ENCODE assay signal across 14 mouse cellular contexts in genomic region chr2:152904127-152904643, GRCm38 (mm10). TPM values are rescaled to one million over a fixed set of nuclear protein-coding genes. Genes with fewer than 3 reads are reported as not detected.
DNase-seq lines count a peak whose midpoint lies in the region; ATAC-seq lines count a peak whose summit lies in the region.
"Had no signal": no experiment of that assay in that cellular context is flagged by ENCODE, and none has a peak within 500 bp of the region (broad histone marks: within the 10 kb centered on the region; RNA-seq: fewer than 3 reads in every experiment).

No protein-coding gene starts in this region.

- ATAC-seq in CD4-positive, CD25-positive, alpha-beta regulatory T cell, adult 4 months: peak; percentile 78

- peaks cover 59% of the 10 kb centered on the region for H3K4me1 ChIP-seq in heart, embryonic 10.5 days
- peaks cover 70% of the 10 kb centered on the region for H3K4me1 ChIP-seq in megakaryocyte, embryonic 14.5 days

- no peak for DNase-seq in heart, embryonic 10.5 days (ENCODE audit: low spot score)
- no peak for DNase-seq in heart, adult 8-10 months (ENCODE audit: low spot score)
- DNase-seq in fibroblast of lung, adult 2 months (ENCODE audit: low read depth): peak; percentile 98
- no peak for DNase-seq in cerebellum, adult 8-10 months
- DNase-seq in layer of hippocampus, adult 11-12 months (ENCODE audit: low spot score): no peak
- DNase-seq in layer of hippocampus, postnatal 14 days (ENCODE audit: low spot score in 2 of 2): no peak
- DNase-seq: cerebellum, postnatal 14 days; left cerebral cortex, postnatal 4 days; lung, embryonic 14.5 days; retina, postnatal 1 day had no signal

- H3K27ac ChIP-seq in heart, embryonic 10.5 days: peak overlapping the region; percentile 88
- H3K27ac ChIP-seq: hindbrain, embryonic 10.5 days had no signal

- peaks cover 7% of the 10 kb centered on the region; the same call in 1 of the 2 replicates for H3K36me3 ChIP-seq in heart, embryonic 10.5 days
- peaks cover 5% of the 10 kb centered on the region for H3K36me3 ChIP-seq in megakaryocyte, embryonic 14.5 days (replicated peaks; ENCODE audit: low read length)
- H3K36me3 ChIP-seq: hindbrain, embryonic 10.5 days had no signal

- WGBS in heart, embryonic 10.5 days: 59% methylated on average over 5 of the region's 5 CpGs

- H3K9me3 ChIP-seq in heart, embryonic 10.5 days: no peaks in the 10 kb centered on the region
- H3K9me3 ChIP-seq in megakaryocyte, embryonic 14.5 days: peaks cover 13% of the 10 kb centered on the region
- H3K9me3 ChIP-seq: hindbrain, embryonic 10.5 days had no signal

- no peaks in the 10 kb centered on the region for H3K27me3 ChIP-seq in heart, embryonic 10.5 days (ENCODE audit: insufficient read depth, poor library complexity, severe bottlenecking)
- peaks cover 61% of the 10 kb centered on the region for H3K27me3 ChIP-seq in megakaryocyte, embryonic 14.5 days (replicated peaks)

- no peak overlapping the region for H3K4me3 ChIP-seq in heart, embryonic 10.5 days
- H3K4me3 ChIP-seq in megakaryocyte, embryonic 14.5 days (replicated peaks): peak overlapping the region; percentile 80
- H3K4me3 ChIP-seq: hindbrain, embryonic 10.5 days had no signal

RNA-seq across cellular contexts. Expression of gene Mylk2, which starts 7.0 kb away (rescaled TPM):
- polyA plus RNA-seq in heart, embryonic 10.5 days (2016; fragmentation: Nextera tagmentation; extraction: Ambion mirVana): 0.05 and 0.07 TPM in 2 replicates
- under 1 TPM; 0.17 to 0.44 (median 0.31) TPM for total RNA-seq in heart, adult 8-10 months (2022)
- not detected for polyA plus RNA-seq in CD4-positive, CD25-positive, alpha-beta regulatory T cell, adult 4 months (2017; shearing (Covaris generic))
- polyA plus RNA-seq in megakaryocyte, embryonic 14.5 days (2012; ENCODE audit: insufficient read depth, low replicate concordance): 0.15 TPM in 1 of 2 replicates, not detected in the other
- under 1 TPM in 1 of 2 experiments, not detected in 1; 0.12 TPM for total RNA-seq in layer of hippocampus, postnatal 14 days (2021)
- total RNA-seq: left cerebral cortex, postnatal 4 days had no signal
- polyA plus RNA-seq: forebrain, embryonic 11.5 days; lung, embryonic 14.5 days had no signal

RNA-seq across cellular contexts. Expression of gene Foxs1, which starts 28.8 kb away (rescaled TPM):
- polyA plus RNA-seq in heart, embryonic 10.5 days (2016; fragmentation: Nextera tagmentation; extraction: Ambion mirVana): 0.21 and 0.36 TPM in 2 replicates
- 1 to 10 TPM; 1.6 to 2.7 (median 2.1) TPM for total RNA-seq in heart, adult 8-10 months (2022)
- not detected for polyA plus RNA-seq in CD4-positive, CD25-positive, alpha-beta regulatory T cell, adult 4 months (2017; shearing (Covaris generic))
- 3.2 and 4.6 TPM in 2 replicates for polyA plus RNA-seq in megakaryocyte, embryonic 14.5 days (2012; ENCODE audit: insufficient read depth, low replicate concordance)
- 1 to 10 TPM; 1.3 to 1.7 TPM for total RNA-seq in layer of hippocampus, postnatal 14 days (2021)

RNA-seq across cellular contexts. Expression of gene Dusp15, which starts 47.3 kb away (rescaled TPM):
- 0.04 TPM in 2 replicates for polyA plus RNA-seq in heart, embryonic 10.5 days (2016; fragmentation: Nextera tagmentation; extraction: Ambion mirVana)
- not detected for total RNA-seq in heart, adult 8-10 months (2022)
- under 1 TPM in 1 of 2 experiments, not detected in 1; 0.11 TPM for polyA plus RNA-seq in CD4-positive, CD25-positive, alpha-beta regulatory T cell, adult 4 months (2017; shearing (Covaris generic))
- 1.0 TPM in 1 of 2 replicates, not detected in the other for polyA plus RNA-seq in megakaryocyte, embryonic 14.5 days (2012; ENCODE audit: insufficient read depth, low replicate concordance)
- total RNA-seq in layer of hippocampus, postnatal 14 days (2021): 10 to 100 TPM; 26.1 to 27.1 TPM

RNA-seq across cellular contexts. Expression of gene Tpx2, which starts 56.4 kb away (rescaled TPM):
- 74.7 and 97.0 TPM in 2 replicates for polyA plus RNA-seq in heart, embryonic 10.5 days (2016; fragmentation: Nextera tagmentation; extraction: Ambion mirVana)
- 1 to 10 TPM in 2 of 4 experiments, under 1 TPM in 2; 0.65 to 1.4 (median 0.91) TPM for total RNA-seq in heart, adult 8-10 months (2022)
- polyA plus RNA-seq in CD4-positive, CD25-positive, alpha-beta regulatory T cell, adult 4 months (2017; shearing (Covaris generic)): 1 to 10 TPM; 4.0 to 9.7 TPM
- polyA plus RNA-seq in megakaryocyte, embryonic 14.5 days (2012; ENCODE audit: insufficient read depth, low replicate concordance): 1.1 and 10.4 TPM in 2 replicates
- total RNA-seq in layer of hippocampus, postnatal 14 days (2021): 1 to 10 TPM; 2.5 to 4.7 TPM

RNA-seq across cellular contexts. Expression of gene Ttll9, which starts 58.1 kb away (rescaled TPM):
- polyA plus RNA-seq in heart, embryonic 10.5 days (2016; fragmentation: Nextera tagmentation; extraction: Ambion mirVana): 0.47 and 0.85 TPM in 2 replicates
- total RNA-seq in heart, adult 8-10 months (2022): not detected
- polyA plus RNA-seq in CD4-positive, CD25-positive, alpha-beta regulatory T cell, adult 4 months (2017; shearing (Covaris generic)): 1 to 10 TPM in 1 of 2 experiments, under 1 TPM in 1; 0.78 to 2.0 TPM
- 0.22 TPM in 1 of 2 replicates, not detected in the other for polyA plus RNA-seq in megakaryocyte, embryonic 14.5 days (2012; ENCODE audit: insufficient read depth, low replicate concordance)
- 1 to 10 TPM; 1.7 to 3.0 TPM for total RNA-seq in layer of hippocampus, postnatal 14 days (2021)
